Mouse (Mus musculus) G1E (cell line): ENCODE data around the gene St8sia6. TPM values are rescaled to one million over a fixed set of nuclear protein-coding genes. Genes with fewer than 3 reads are reported as not detected.

Experiments
- ATAC-seq: 2 replicates; pipeline ENCODE4 v1.8.0; 2016; ENCODE audit warnings: mild to moderate bottlenecking; ENCODE audit not compliant: insufficient number of reproducible peaks, poor library complexity, low FRiP score, severe bottlenecking; ENCODE audit errors: extremely low read depth
- DNase-seq: peaks from one replicate; pipeline ENCODE4 v3.0.0; 2012; ENCODE audit warnings: low spot score
- H3K27me3 ChIP-seq: 2 replicates; pipeline ENCODE4 v1.6.1; 2012; ENCODE audit warnings: mild to moderate bottlenecking, low read length, inconsistent platforms; ENCODE audit not compliant: insufficient read depth
- H3K36me3 ChIP-seq: replicated peaks from 2 replicates; pipeline ENCODE3; 2012; ENCODE audit warnings: mild to moderate bottlenecking, inconsistent platforms
- H3K4me1 ChIP-seq: 2 replicates; pipeline ENCODE4 v1.6.1; 2012; ENCODE audit warnings: low read depth, low read length, inconsistent platforms, mixed read lengths; ENCODE audit not compliant: insufficient read depth
- H3K4me3 ChIP-seq: 2 replicates; pipeline ENCODE4 v1.5.1; 2012; ENCODE audit warnings: low read depth, mild to moderate bottlenecking, inconsistent platforms, low read length, moderate library complexity, mixed read lengths
- H3K9me3 ChIP-seq: replicated peaks from 2 replicates; pipeline ENCODE4 v1.6.1; 2012; ENCODE audit warnings: inconsistent platforms
- CTCF ChIP-seq: IDR thresholded peaks from 2 replicates; pipeline ENCODE4 v1.5.1; 2012; ENCODE audit warnings: low read depth, low read length, inconsistent platforms, mixed read lengths
- GATA1 ChIP-seq: IDR thresholded peaks from 2 replicates; pipeline ENCODE4 v1.6.1; 2012; ENCODE audit warnings: borderline replicate concordance, low read length, inconsistent platforms, mixed read lengths
- GATA2 ChIP-seq: IDR thresholded peaks from 2 replicates; pipeline ENCODE4 v1.6.1; 2012; ENCODE audit warnings: low read depth, low read length, inconsistent platforms, borderline replicate concordance
- POLR2AphosphoS5 ChIP-seq: IDR thresholded peaks from 2 replicates; pipeline ENCODE4 v1.6.1; 2012; ENCODE audit warnings: low read depth, low read length, inconsistent platforms; ENCODE audit not compliant: insufficient replicate concordance
- TAL1 ChIP-seq: conservative IDR thresholded peaks from 2 replicates; pipeline ENCODE4 v1.6.1; 2012; ENCODE audit warnings: low read depth, low read length, inconsistent platforms, mixed read lengths
- polyA plus RNA-seq: library from polyadenylated mRNA; stranded (reverse); fragments of >175 nt; gene quantifications from 2 replicates; pipeline ENCODE4 v1.2.3, GENCODE M21; 2012
- total RNA-seq, 2 experiments: library from RNA; stranded (forward) in 1 of 2; stranded (reverse) in 1 of 2; fragments of 200-1000 nt in 1 of 2; fragments of >200 nt in 1 of 2; fragmentation: Nextera tagmentation in 1 of 2; gene quantifications; 2 replicates each; pipeline ENCODE4 v1.2.3; 2014 to 2017

The St8sia6 gene
- total and polyA plus RNA-seq, 3 experiments: 0.11 TPM; not detected in 2

- no peak for DNase-seq
- no peak for ATAC-seq
- H3K27me3 ChIP-seq: no peaks in the 10 kb centered on the region
- TF ChIP-seq TAL1: no peak
- TF ChIP-seq GATA1: no peak
- no peak for TF ChIP-seq GATA2
- no peak for TF ChIP-seq CTCF
- TF ChIP-seq POLR2AphosphoS5: no peak
- H3K4me1 ChIP-seq: no peaks in the 10 kb centered on the region
- no peaks in the 10 kb centered on the region for H3K36me3 ChIP-seq
- H3K9me3 ChIP-seq: no peaks in the 10 kb centered on the region
- no peak overlapping the region for H3K4me3 ChIP-seq
Measured at GRCm38 (mm10) chr2:13800639-13801038, 6.8 kb upstream of the St8sia6 start.

- TF ChIP-seq POLR2AphosphoS5 (no peak), TAL1 (no peak), CTCF (no peak), GATA1 (no peak), GATA2 (no peak)
- no peaks in the 10 kb centered on the region; the same call in 1 of the 2 replicates for H3K27me3 ChIP-seq
- H3K9me3 ChIP-seq: no peaks in the 10 kb centered on the region
- H3K4me3 ChIP-seq: no peak overlapping the region
- no peaks in the 10 kb centered on the region for H3K4me1 ChIP-seq
- no peaks in the 10 kb centered on the region for H3K36me3 ChIP-seq
- ATAC-seq (no peak), DNase-seq (no peak)
Measured at GRCm38 (mm10) chr2:13794446-13794845, 582 bp upstream of the St8sia6 start.

- ATAC-seq (no peak), DNase-seq (no peak)
- Histone ChIP-seq H3K9me3 (no peaks in the 10 kb centered on the region), H3K4me1 (no peaks in the 10 kb centered on the region), H3K36me3 (no peaks in the 10 kb centered on the region), H3K4me3 (no peak overlapping the region), H3K27me3 (no peaks in the 10 kb centered on the region; the same call in 1 of the 2 replicates)
- TF ChIP-seq POLR2AphosphoS5 (no peak), GATA2 (no peak), TAL1 (no peak), CTCF (no peak), GATA1 (no peak)
Measured at GRCm38 (mm10) chr2:13793054-13793968, 553 bp downstream of the St8sia6 start.

GRCm38 (mm10) chr2:13792256-13793005 lies 1.4 kb downstream of the St8sia6 start:
- Histone ChIP-seq H3K4me3 (no peak overlapping the region), H3K9me3 (no peaks in the 10 kb centered on the region), H3K27me3 (no peaks in the 10 kb centered on the region; the same call in 1 of the 2 replicates), H3K36me3 (no peaks in the 10 kb centered on the region), H3K4me1 (no peaks in the 10 kb centered on the region)
- TF ChIP-seq GATA2 (no peak), CTCF (no peak)
- DNase-seq (no peak), ATAC-seq (no peak)

- Histone ChIP-seq H3K27me3 (no peaks in the 10 kb centered on the region; the same call in 1 of the 2 replicates), H3K4me3 (no peak overlapping the region), H3K9me3 (no peaks in the 10 kb centered on the region), H3K36me3 (no peaks in the 10 kb centered on the region), H3K4me1 (no peaks in the 10 kb centered on the region)
- ATAC-seq: no peak
- no peak for TF ChIP-seq POLR2AphosphoS5
- no peak for TF ChIP-seq GATA2
- no peak for TF ChIP-seq GATA1
- no peak for TF ChIP-seq CTCF
- no peak for TF ChIP-seq TAL1
- no peak for DNase-seq
Measured at GRCm38 (mm10) chr2:13791598-13791997, 2.3 kb downstream of the St8sia6 start.

GRCm38 (mm10) chr2:13789365-13789764 lies 4.5 kb downstream of the St8sia6 start:
- Histone ChIP-seq H3K9me3 (no peaks in the 10 kb centered on the region), H3K36me3 (no peaks in the 10 kb centered on the region), H3K27me3 (no peaks in the 10 kb centered on the region; the same call in 1 of the 2 replicates), H3K4me1 (no peaks in the 10 kb centered on the region), H3K4me3 (no peak overlapping the region)
- TF ChIP-seq POLR2AphosphoS5 (no peak), TAL1 (no peak), GATA1 (no peak), CTCF (no peak), GATA2 (no peak)
- DNase-seq (no peak), ATAC-seq (no peak)
